Mouse (Mus musculus) myocyte (in vitro differentiated cells): ENCODE measurements at regions not wholly inside any gene's neighbourhood (a gene's known extent, or its start where the extent isn't known, plus 50 kb on each side); places are given as distances from the start of the nearest gene placed in this dataset.

Source experiments
- H3K27me3 ChIP-seq: one replicate; pipeline ENCODE4 v1.6.1; 2011; ENCODE audit not compliant: control insufficient read depth, insufficient read depth, insufficient read length
- H3K36me3 ChIP-seq: one replicate; pipeline ENCODE4 v1.6.1; 2011; ENCODE audit not compliant: control insufficient read depth, insufficient read depth
- H3K4me2 ChIP-seq: one replicate; pipeline ENCODE4 v1.6.1; 2011; ENCODE audit warnings: low read depth, control low read depth
- H3K4me3 ChIP-seq: one replicate; pipeline ENCODE4 v1.5.1; 2011; ENCODE audit warnings: mild to moderate bottlenecking, control low read depth, moderate library complexity
- H3K79me2 ChIP-seq: one replicate; pipeline ENCODE4 v1.6.1; 2011; ENCODE audit not compliant: control insufficient read depth, insufficient read depth
- H3ac ChIP-seq: one replicate; pipeline ENCODE4 v1.6.1; 2011; ENCODE audit not compliant: control insufficient read depth, insufficient read length
- CEBPB ChIP-seq: IDR thresholded peaks from 2 replicates; pipeline ENCODE4 v1.6.1; 2011; ENCODE audit warnings: mild to moderate bottlenecking, moderate library complexity; ENCODE audit not compliant: poor library complexity, insufficient read depth, severe bottlenecking
- E2F4 ChIP-seq: IDR thresholded peaks from one replicate; pipeline ENCODE4 v1.6.1; 2011; ENCODE audit warnings: mild to moderate bottlenecking, control low read depth, moderate library complexity; ENCODE audit not compliant: insufficient read depth
- MAX ChIP-seq: IDR thresholded peaks from one replicate; pipeline ENCODE4 v1.6.1; 2011; ENCODE audit warnings: low read depth, mild to moderate bottlenecking, control low read depth
- MYOD1 ChIP-seq, 3 experiments: IDR thresholded peaks; one replicate each; pipeline ENCODE4 v1.6.1; 2011; ENCODE audit warnings: control low read depth in 2 of 3, low read depth in 2 of 3, mild to moderate bottlenecking in 2 of 3, moderate library complexity in 1 of 3; ENCODE audit not compliant: insufficient read length in 2 of 3, control insufficient read depth in 1 of 3
- MYOG ChIP-seq, 3 experiments: IDR thresholded peaks; one replicate each; pipeline ENCODE4 v1.6.1; 2011; ENCODE audit warnings: control low read depth in 2 of 3, low read depth in 2 of 3, mild to moderate bottlenecking in 2 of 3; ENCODE audit not compliant: insufficient read length in 2 of 3, control insufficient read depth in 1 of 3, insufficient read depth in 1 of 3
- POLR2A ChIP-seq: IDR thresholded peaks from one replicate; pipeline ENCODE4 v1.6.1; 2011; ENCODE audit warnings: low read depth, mild to moderate bottlenecking, control low read depth, moderate library complexity; ENCODE audit not compliant: insufficient read length
- POLR2AphosphoS2 ChIP-seq: IDR thresholded peaks from one replicate; pipeline ENCODE4 v1.6.1; 2011; ENCODE audit warnings: low read depth, control low read depth; ENCODE audit not compliant: insufficient read length
- REST ChIP-seq: IDR thresholded peaks from one replicate; pipeline ENCODE4 v1.6.1; 2011; ENCODE audit warnings: mild to moderate bottlenecking, control low read depth, moderate library complexity; ENCODE audit not compliant: insufficient read depth, insufficient read length
- SRF ChIP-seq: IDR thresholded peaks from one replicate; pipeline ENCODE4 v1.6.1; 2011; ENCODE audit warnings: low read depth; ENCODE audit not compliant: control insufficient read depth, insufficient read length
- TCF12 ChIP-seq: IDR thresholded peaks from one replicate; pipeline ENCODE4 v1.6.1; 2011; ENCODE audit warnings: mild to moderate bottlenecking, control low read depth; ENCODE audit not compliant: poor library complexity, insufficient read depth, severe bottlenecking
- TCF3 ChIP-seq: IDR thresholded peaks from one replicate; pipeline ENCODE4 v1.6.1; 2011; ENCODE audit warnings: low read depth, control low read depth; ENCODE audit not compliant: insufficient read length
- USF1 ChIP-seq: IDR thresholded peaks from one replicate; pipeline ENCODE4 v1.6.1; 2011; ENCODE audit warnings: low read depth, mild to moderate bottlenecking, control low read depth, moderate library complexity

GRCm38 (mm10) chr2:72749495-72749894, 230.8 kb downstream of the Sp3 start:
- no peak for TF ChIP-seq MAX
- TF ChIP-seq E2F4, result no peak
- no peak for TF ChIP-seq POLR2A
- TF ChIP-seq TCF12, result no peak
- TF ChIP-seq REST, result no peak
- TF ChIP-seq CEBPB, result no peak
- TF ChIP-seq MYOG (IDR thresholded peaks at IDR 0.05; ENCODE audit: control insufficient read depth in 1 of 3, insufficient read depth in 1 of 3, insufficient read length in 2 of 3, low read depth in 2 of 3), result no peak
- TF ChIP-seq POLR2AphosphoS2, result no peak
- TF ChIP-seq USF1, result no peak
- no peaks in the 10 kb centered on the region for H3K36me3 ChIP-seq
- no peaks in the 10 kb centered on the region for H3K27me3 ChIP-seq
- no peaks in the 10 kb centered on the region for H3K79me2 ChIP-seq
- no peak overlapping the region for H3K4me3 ChIP-seq
- no peak overlapping the region for H3ac ChIP-seq
- H3K4me2 ChIP-seq, result no peak overlapping the region

GRCm38 (mm10) chr2:72751441-72751840, 228.8 kb downstream of the Sp3 start:
- no peak for TF ChIP-seq TCF3
- no peak for TF ChIP-seq POLR2A
- TF ChIP-seq SRF, result no peak
- Histone ChIP-seq H3K4me3 (no peak overlapping the region), H3ac (no peak overlapping the region), H3K27me3 (no peaks in the 10 kb centered on the region), H3K4me2 (no peak overlapping the region), H3K36me3 (no peaks in the 10 kb centered on the region), H3K79me2 (no peaks in the 10 kb centered on the region)

GRCm38 (mm10) chr2:72752624-72753176, 227.5 kb downstream of the Sp3 start:
- Histone ChIP-seq H3K79me2 (no peaks in the 10 kb centered on the region), H3K4me3 (no peak overlapping the region), H3ac (no peak overlapping the region), H3K36me3 (no peaks in the 10 kb centered on the region), H3K4me2 (no peak overlapping the region), H3K27me3 (no peaks in the 10 kb centered on the region)
- TF ChIP-seq USF1, result no peak
- TF ChIP-seq REST, result no peak
- TF ChIP-seq MYOD1 (IDR thresholded peaks at IDR 0.05; ENCODE audit: control insufficient read depth in 1 of 3, insufficient read length in 2 of 3, low read depth in 2 of 3), result peak in 1 of 3 experiments; percentile 55
- peak; percentile 5 for TF ChIP-seq TCF12
- TF ChIP-seq CEBPB, result no peak

GRCm38 (mm10) chr2:72753788-72754713, 226.2 kb downstream of the Sp3 start:
- no peaks in the 10 kb centered on the region for H3K36me3 ChIP-seq
- H3K79me2 ChIP-seq, result no peaks in the 10 kb centered on the region
- TF ChIP-seq REST, result no peak
- TF ChIP-seq MAX, result no peak
- TF ChIP-seq USF1, result no peak
- no peak for TF ChIP-seq CEBPB
- TF ChIP-seq MYOG (IDR thresholded peaks at IDR 0.05; ENCODE audit: control insufficient read depth in 1 of 3, insufficient read depth in 1 of 3, insufficient read length in 2 of 3, low read depth in 2 of 3), result no peak
- no peak for TF ChIP-seq POLR2AphosphoS2
- no peak for TF ChIP-seq SRF
- TF ChIP-seq E2F4, result no peak
- no peak for TF ChIP-seq POLR2A
- TF ChIP-seq MYOD1 (IDR thresholded peaks at IDR 0.05; ENCODE audit: control insufficient read depth in 1 of 3, insufficient read length in 2 of 3, low read depth in 2 of 3), result no peak
- no peak for TF ChIP-seq TCF3
- TF ChIP-seq TCF12, result no peak
- no peak overlapping the region for H3K4me3 ChIP-seq
- no peaks in the 10 kb centered on the region for H3K27me3 ChIP-seq
- no peak overlapping the region for H3K4me2 ChIP-seq
- H3ac ChIP-seq, result no peak overlapping the region

- H3K79me2 ChIP-seq, result no peaks in the 10 kb centered on the region
- no peaks in the 10 kb centered on the region for H3K36me3 ChIP-seq
- H3K27me3 ChIP-seq, result no peaks in the 10 kb centered on the region
- TF ChIP-seq MAX (no peak), MYOD1 (IDR thresholded peaks at IDR 0.05; ENCODE audit: control insufficient read depth in 1 of 3, insufficient read length in 2 of 3, low read depth in 2 of 3) (no peak), POLR2A (no peak), TCF12 (no peak), SRF (no peak), USF1 (no peak), MYOG (IDR thresholded peaks at IDR 0.05; ENCODE audit: control insufficient read depth in 1 of 3, insufficient read depth in 1 of 3, insufficient read length in 2 of 3, low read depth in 2 of 3) (no peak), E2F4 (no peak), POLR2AphosphoS2 (no peak), TCF3 (no peak), REST (no peak), CEBPB (no peak)
- H3ac ChIP-seq, result no peak overlapping the region
- H3K4me3 ChIP-seq, result no peak overlapping the region
- H3K4me2 ChIP-seq, result no peak overlapping the region
Observed at GRCm38 (mm10) chr2:72763454-72763853, 216.8 kb downstream of the Sp3 start.
